Mouse (Mus musculus): ENCODE results near the gene Pgpep1. TPM values are rescaled to one million over a fixed set of nuclear protein-coding genes. Genes with fewer than 3 reads are reported as not detected.

The Pgpep1 gene
- total RNA-seq, 4 experiments from 2014 or later: 40.0 to 57.7 (median 44.4) TPM

Other genes with a start within 250 kb of the Pgpep1 start
- 1 to 10 TPM; 7.5 to 9.8 (median 7.6) TPM for gene Crtc1, start 220.8 kb downstream of the Pgpep1 start, total RNA-seq (2022)
- gene Klhl26, start 183.4 kb downstream of the Pgpep1 start, total RNA-seq (2022): 1 to 10 TPM; 8.1 to 9.3 (median 8.4) TPM
- gene Tmem59l, start 173.0 kb downstream of the Pgpep1 start, total RNA-seq (2022): not detected
- under 1 TPM in 2 of 4 experiments, not detected in 2; 0.57 to 0.97 TPM for gene Crlf1, start 167.2 kb downstream of the Pgpep1 start, total RNA-seq (2022)
- 100 to 1,000 TPM; 118 to 133 (median 124) TPM for gene Rex1bd, start 153.6 kb downstream of the Pgpep1 start, total RNA-seq (2022)
- gene Uba52, start 149.6 kb downstream of the Pgpep1 start, total RNA-seq (2022): 1,000 to 10,000 TPM; 1,436 to 1,703 (median 1,558) TPM
- 100 to 1,000 TPM; 135 to 145 (median 137) TPM for gene Fkbp8, start 132.7 kb downstream of the Pgpep1 start, total RNA-seq (2022)
- gene Kxd1, start 132.4 kb downstream of the Pgpep1 start, total RNA-seq (2022): 100 to 1,000 TPM in 3 of 4 experiments, 10 to 100 TPM in 1; 97.9 to 114 (median 103) TPM
- gene Ell, start 120.9 kb downstream of the Pgpep1 start, total RNA-seq (2022): 10 to 100 TPM in 3 of 4 experiments, 1 to 10 TPM in 1; 9.3 to 12.4 (median 10.6) TPM
- 10 to 100 TPM; 15.5 to 37.5 (median 23.7) TPM for gene Isyna1, start 66.0 kb downstream of the Pgpep1 start, total RNA-seq (2022)
- gene Ssbp4, start 51.5 kb downstream of the Pgpep1 start, total RNA-seq (2022): 10 to 100 TPM; 29.1 to 34.1 (median 31.3) TPM
- gene Lrrc25, start 44.2 kb downstream of the Pgpep1 start, total RNA-seq (2022): 1 to 10 TPM; 1.4 to 2.3 (median 1.8) TPM
- gene Gdf15, start 27.9 kb downstream of the Pgpep1 start, total RNA-seq (2022): 1 to 10 TPM in 2 of 4 experiments, under 1 TPM in 2; 0.69 to 1.9 (median 1.2) TPM
- gene Lsm4, start 12.9 kb upstream of the Pgpep1 start, total RNA-seq (2022): 10 to 100 TPM; 57.9 to 67.1 (median 63.4) TPM
- 100 to 1,000 TPM in 3 of 4 experiments, 10 to 100 TPM in 1; 84.2 to 134 (median 114) TPM for gene Jund, start 38.6 kb upstream of the Pgpep1 start, total RNA-seq (2022)
- under 1 TPM in 1 of 4 experiments, not detected in 3; 0.06 TPM for gene Iqcn, start 43.1 kb upstream of the Pgpep1 start, total RNA-seq (2022)
- not detected for gene Gm3336, start 58.2 kb upstream of the Pgpep1 start, total RNA-seq (2022)
- 1 to 10 TPM; 1.8 to 3.7 (median 2.4) TPM for gene Pde4c, start 63.3 kb upstream of the Pgpep1 start, total RNA-seq (2022)
- gene Rab3a, start 94.3 kb upstream of the Pgpep1 start, total RNA-seq (2022): 10 to 100 TPM; 46.3 to 60.7 (median 50.6) TPM
- gene Mpv17l2, start 100.6 kb upstream of the Pgpep1 start, total RNA-seq (2022): 10 to 100 TPM; 23.2 to 32.5 (median 27.7) TPM
- 10 to 100 TPM; 19.3 to 24.1 (median 22.2) TPM for gene Pik3r2, start 116.3 kb upstream of the Pgpep1 start, total RNA-seq (2022)
- gene Mast3, start 144.7 kb upstream of the Pgpep1 start, total RNA-seq (2022): 1 to 10 TPM; 6.5 to 8.4 (median 7.1) TPM
- under 1 TPM in 2 of 4 experiments, not detected in 2; 0.16 to 0.49 TPM for gene Il12rb1, start 148.1 kb upstream of the Pgpep1 start, total RNA-seq (2022)
- 10 to 100 TPM in 3 of 4 experiments, 1 to 10 TPM in 1; 7.9 to 23.0 (median 13.6) TPM for gene Arrdc2, start 179.3 kb upstream of the Pgpep1 start, total RNA-seq (2022)
- 10 to 100 TPM; 12.5 to 14.4 (median 13.2) TPM for gene Kcnn1, start 202.9 kb upstream of the Pgpep1 start, total RNA-seq (2022)
- gene Ccdc124, start 213.5 kb upstream of the Pgpep1 start, total RNA-seq (2022): 10 to 100 TPM; 37.9 to 47.4 (median 45.7) TPM
- gene Slc5a5, start 232.4 kb upstream of the Pgpep1 start, total RNA-seq (2022): not detected
- gene Rpl18a, start 237.0 kb upstream of the Pgpep1 start, total RNA-seq (2022): 1,000 to 10,000 TPM in 2 of 4 experiments, 100 to 1,000 TPM in 2; 938 to 1,102 (median 988) TPM
- gene Map1s, start 245.5 kb upstream of the Pgpep1 start, total RNA-seq (2022): 10 to 100 TPM; 17.8 to 24.5 (median 20.6) TPM